Mouse (Mus musculus): ENCODE measurements around the gene Gatm. TPM values are rescaled to one million over a fixed set of nuclear protein-coding genes. Genes with fewer than 3 reads are reported as not detected.
A peak's percentile ranks its signal among the peaks of the same experiment; 100 is the strongest.

The Gatm gene
- polyA plus RNA-seq, 1 experiment from 2014 or later, result 19.1 TPM

GRCm38 (mm10) chr2:122630465-122631225 lies 19.5 kb upstream of the Gatm start:
- Histone ChIP-seq H3K27ac (no peak overlapping the region), H3K4me1 (peaks cover 11% of the 10 kb centered on the region; the same call in 1 of the 2 replicates), H3K9me3 (no peaks in the 10 kb centered on the region), H3K36me3 (peaks cover 22% of the 10 kb centered on the region), H3K4me2 (replicated peaks) (peak overlapping the region; percentile 98), H3K9ac (peak overlapping the region; percentile 95), H3K27me3 (replicated peaks) (no peaks in the 10 kb centered on the region), H3K4me3 (peak overlapping the region; percentile 93)
- peak; percentile 84 for ATAC-seq (ENCODE audit: low FRiP score, low read depth)
- under 1% methylated on average over 75 of the region's 75 CpGs for WGBS

DNA sequence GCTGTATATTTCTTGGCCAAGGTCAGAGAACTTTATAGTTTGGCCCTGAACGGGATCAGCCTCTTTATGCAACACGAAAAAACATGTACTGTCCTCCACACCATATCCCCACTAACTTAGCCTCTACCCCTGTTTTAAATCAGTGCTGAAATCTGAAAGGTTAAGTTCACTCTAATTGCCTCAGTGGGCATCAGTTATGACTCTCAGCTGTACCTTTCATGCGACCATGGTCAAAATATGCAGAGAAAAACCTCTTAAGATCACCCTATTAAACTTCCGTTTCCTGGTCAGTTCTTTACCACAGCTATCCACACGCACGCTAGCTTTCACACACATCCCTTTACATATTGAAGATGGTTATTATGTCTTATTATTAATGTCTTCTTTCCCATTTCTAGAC lies 18.8 kb upstream of the Gatm start:
- WGBS, result 74% methylated on average over 6 of the region's 6 CpGs
- no peak for ATAC-seq (ENCODE audit: low FRiP score, low read depth)
- H3K9me3 ChIP-seq, result no peaks in the 10 kb centered on the region
- peak overlapping the region; percentile 95; the same call in 1 of the 2 replicates for H3K9ac ChIP-seq
- no peaks in the 10 kb centered on the region for H3K27me3 ChIP-seq (replicated peaks)
- no peak overlapping the region for H3K27ac ChIP-seq
- peak overlapping the region; percentile 98 for H3K4me2 ChIP-seq (replicated peaks)
- peaks cover 22% of the 10 kb centered on the region for H3K36me3 ChIP-seq
- H3K4me1 ChIP-seq, result peaks cover 11% of the 10 kb centered on the region; the same call in 1 of the 2 replicates
- no peak overlapping the region for H3K4me3 ChIP-seq

- Histone ChIP-seq H3K9ac (no peak overlapping the region), H3K4me1 (peaks cover 11% of the 10 kb centered on the region; the same call in 1 of the 2 replicates), H3K9me3 (no peaks in the 10 kb centered on the region), H3K27ac (no peak overlapping the region), H3K4me2 (replicated peaks) (no peak overlapping the region), H3K4me3 (no peak overlapping the region), H3K27me3 (replicated peaks) (no peaks in the 10 kb centered on the region), H3K36me3 (peaks cover 16% of the 10 kb centered on the region)
- WGBS, result 5% methylated on average over 7 of the region's 7 CpGs
- no peak for ATAC-seq (ENCODE audit: low FRiP score, low read depth)
These were observed 17.9 kb upstream of the Gatm start for GRCm38 (mm10) chr2:122628976-122629375.

- no peaks in the 10 kb centered on the region for H3K9me3 ChIP-seq
- H3K9ac ChIP-seq, result no peak overlapping the region
- H3K27me3 ChIP-seq (replicated peaks), result no peaks in the 10 kb centered on the region
- no peak overlapping the region for H3K4me3 ChIP-seq
- no peaks in the 10 kb centered on the region for H3K36me3 ChIP-seq
- no peak overlapping the region for H3K4me2 ChIP-seq (replicated peaks)
- WGBS, result 62% methylated on average over 7 of the region's 7 CpGs
- ATAC-seq (ENCODE audit: low FRiP score, low read depth), result no peak
- no peak overlapping the region for H3K27ac ChIP-seq
- H3K4me1 ChIP-seq, result no peaks in the 10 kb centered on the region
These were observed 14.8 kb upstream of the Gatm start for GRCm38 (mm10) chr2:122625930-122626329.

DNA sequence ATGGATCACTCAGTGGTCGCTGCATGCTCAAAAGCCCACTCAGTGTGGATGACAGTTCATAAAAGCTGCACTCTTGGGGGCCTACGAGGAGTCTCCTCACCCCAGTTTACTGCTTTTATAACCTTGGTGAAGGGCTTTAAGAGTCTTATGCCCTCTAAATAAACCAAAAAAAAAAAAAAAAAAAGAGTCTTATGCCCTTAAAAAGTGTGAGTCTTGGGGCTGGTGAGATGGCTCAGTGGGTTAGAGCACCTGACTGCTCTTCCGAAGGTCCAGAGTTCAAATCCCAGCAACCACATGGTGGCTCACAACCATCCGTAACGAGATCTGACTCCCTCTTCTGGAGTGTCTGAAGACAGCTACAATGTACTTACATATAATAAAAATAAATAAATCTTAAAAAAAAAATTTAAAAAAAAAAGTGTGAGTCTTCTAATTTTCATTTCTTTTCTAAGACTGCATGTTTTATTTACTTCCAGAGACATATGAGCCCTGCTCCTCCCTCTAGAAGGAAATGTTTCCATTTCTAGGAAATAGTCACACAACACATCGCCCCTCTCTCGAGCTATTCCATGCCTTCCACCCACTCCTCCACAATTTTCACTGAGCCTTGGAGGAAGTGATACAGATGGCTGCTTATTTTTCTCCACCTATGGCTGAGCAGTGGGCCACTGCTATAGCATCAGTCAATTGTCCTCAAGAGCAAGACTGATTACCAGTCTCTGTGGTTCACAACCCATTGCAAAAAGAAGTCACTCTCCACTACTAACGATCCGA lies 10.4 kb upstream of the Gatm start:
- H3K27ac ChIP-seq, result no peak overlapping the region

DNA sequence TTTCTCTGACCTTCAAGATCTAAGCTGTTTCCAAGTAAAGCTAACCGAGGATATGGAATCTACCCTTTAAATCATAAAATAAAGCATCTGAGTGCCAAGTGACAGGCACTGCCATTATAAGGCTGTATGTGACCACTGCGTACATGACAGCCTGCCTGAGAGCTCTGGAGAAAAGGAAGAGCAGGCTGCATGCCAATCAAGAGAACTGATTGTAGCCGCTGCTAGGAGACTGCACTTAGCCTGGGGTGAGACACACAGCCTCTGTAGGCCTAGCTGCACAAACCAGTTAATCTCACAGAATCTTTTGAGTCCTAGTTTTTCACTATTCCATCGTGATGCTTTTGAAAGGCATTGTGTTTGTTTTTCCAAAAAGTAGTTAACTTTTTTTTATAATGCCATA lies 7.6 kb upstream of the Gatm start:
- Histone ChIP-seq H3K27me3 (replicated peaks) (no peaks in the 10 kb centered on the region), H3K4me1 (no peaks in the 10 kb centered on the region), H3K9ac (no peak overlapping the region), H3K9me3 (no peaks in the 10 kb centered on the region), H3K4me3 (no peak overlapping the region), H3K4me2 (replicated peaks) (no peak overlapping the region), H3K27ac (no peak overlapping the region), H3K36me3 (no peaks in the 10 kb centered on the region)
- WGBS, result 57% methylated on average over 4 of the region's 4 CpGs
- no peak for ATAC-seq (ENCODE audit: low FRiP score, low read depth)

More for the DNA sequence above, 10.4 kb upstream of the Gatm start:
- H3K4me3 ChIP-seq, result no peak overlapping the region
- no peaks in the 10 kb centered on the region for H3K36me3 ChIP-seq
- H3K4me1 ChIP-seq, result no peaks in the 10 kb centered on the region
- ATAC-seq (ENCODE audit: low FRiP score, low read depth), result no peak
- H3K9me3 ChIP-seq, result no peaks in the 10 kb centered on the region
- H3K4me2 ChIP-seq (replicated peaks), result no peak overlapping the region
- H3K9ac ChIP-seq, result no peak overlapping the region
- 78% methylated on average over 9 of the region's 9 CpGs for WGBS
- H3K27me3 ChIP-seq (replicated peaks), result no peaks in the 10 kb centered on the region

DNA sequence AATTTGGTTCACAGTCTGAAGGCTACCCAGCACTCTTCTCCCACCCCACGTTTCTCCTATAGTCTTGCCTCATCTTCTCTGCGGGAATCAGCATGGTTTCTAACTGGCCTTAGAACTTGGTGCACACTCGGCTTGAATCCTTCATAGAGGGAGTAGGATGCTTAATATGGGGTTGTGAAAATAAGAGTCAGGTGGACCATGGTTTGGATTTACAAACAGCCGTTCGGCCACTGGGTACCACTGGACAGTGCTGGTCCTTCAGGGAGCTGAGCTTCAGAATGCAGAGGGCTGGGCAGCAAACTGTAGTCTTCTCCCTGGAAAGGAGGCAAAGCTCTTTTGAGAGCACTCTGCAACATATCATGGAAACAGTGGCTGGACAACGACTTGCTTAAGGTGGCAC lies 6.7 kb upstream of the Gatm start:
- ATAC-seq (ENCODE audit: low FRiP score, low read depth), result no peak
- Histone ChIP-seq H3K4me1 (no peaks in the 10 kb centered on the region), H3K27ac (no peak overlapping the region), H3K4me2 (replicated peaks) (no peak overlapping the region), H3K36me3 (no peaks in the 10 kb centered on the region), H3K9ac (no peak overlapping the region), H3K4me3 (no peak overlapping the region), H3K9me3 (no peaks in the 10 kb centered on the region), H3K27me3 (replicated peaks) (no peaks in the 10 kb centered on the region)
- 82% methylated on average over 6 of the region's 6 CpGs for WGBS

- H3K4me2 ChIP-seq (replicated peaks), result no peak overlapping the region
- no peaks in the 10 kb centered on the region for H3K36me3 ChIP-seq
- H3K27ac ChIP-seq, result no peak overlapping the region
- WGBS, result 83% methylated on average over 6 of the region's 6 CpGs
- no peak overlapping the region for H3K9ac ChIP-seq
- H3K4me3 ChIP-seq, result no peak overlapping the region
- H3K9me3 ChIP-seq, result no peaks in the 10 kb centered on the region
- no peaks in the 10 kb centered on the region for H3K27me3 ChIP-seq (replicated peaks)
- no peak for ATAC-seq (ENCODE audit: low FRiP score, low read depth)
- no peaks in the 10 kb centered on the region for H3K4me1 ChIP-seq
These were observed 5.1 kb upstream of the Gatm start for GRCm38 (mm10) chr2:122616237-122616636.

DNA sequence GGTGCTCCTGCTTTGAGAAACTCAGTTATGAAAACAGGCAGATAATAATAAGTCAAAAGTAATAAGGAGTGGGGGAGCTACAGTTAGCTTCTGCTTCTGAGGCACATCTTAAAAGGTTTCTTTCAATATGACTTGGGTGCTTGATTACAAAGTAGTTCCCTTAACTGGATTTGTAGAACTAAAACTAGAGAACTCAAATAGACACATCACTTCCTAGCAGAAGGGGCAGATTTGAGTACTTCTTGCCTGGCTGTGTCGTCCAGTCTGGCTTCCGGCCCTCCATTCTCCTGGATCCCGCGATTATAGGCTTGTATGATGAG lies 511 bp upstream of the Gatm start:
- no peaks in the 10 kb centered on the region for H3K36me3 ChIP-seq
- peaks cover 4% of the 10 kb centered on the region; the same call in 1 of the 2 replicates for H3K27me3 ChIP-seq (replicated peaks)
- H3K4me3 ChIP-seq, result peak overlapping the region; percentile 51
- H3K9me3 ChIP-seq, result no peaks in the 10 kb centered on the region
- H3K9ac ChIP-seq, result no peak overlapping the region
- H3K4me1 ChIP-seq, result no peaks in the 10 kb centered on the region
- 89% methylated on average over 4 of the region's 4 CpGs for WGBS
- no peak overlapping the region for H3K27ac ChIP-seq
- no peak for ATAC-seq (ENCODE audit: low FRiP score, low read depth)
- peak overlapping the region; percentile 86 for H3K4me2 ChIP-seq (replicated peaks)

DNA sequence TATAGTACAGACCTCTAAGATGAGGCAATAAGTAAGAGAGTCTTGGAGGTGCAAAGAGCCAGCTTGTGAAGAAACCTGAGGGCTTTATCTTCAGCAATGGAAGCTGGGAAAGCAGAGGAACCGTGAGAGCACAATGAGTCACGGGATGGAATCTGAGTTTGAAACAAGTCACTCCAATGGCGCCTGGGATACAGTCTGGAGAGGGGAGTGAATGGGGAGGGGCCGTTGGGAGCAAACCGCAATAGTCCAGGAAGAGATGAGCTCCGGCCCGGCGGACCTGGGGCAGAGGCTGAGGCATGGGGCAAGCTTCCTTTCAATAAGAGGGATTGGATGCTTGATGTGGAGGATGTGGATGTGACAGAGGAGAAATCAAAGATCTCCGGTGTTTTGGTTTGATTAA lies 2.3 kb downstream of the Gatm start:
- no peak for ATAC-seq (ENCODE audit: low FRiP score, low read depth)
- Histone ChIP-seq H3K4me2 (replicated peaks) (no peak overlapping the region), H3K9ac (no peak overlapping the region), H3K9me3 (no peaks in the 10 kb centered on the region), H3K27me3 (replicated peaks) (peaks cover 4% of the 10 kb centered on the region; the same call in 1 of the 2 replicates), H3K4me1 (no peaks in the 10 kb centered on the region), H3K4me3 (no peak overlapping the region), H3K27ac (no peak overlapping the region), H3K36me3 (no peaks in the 10 kb centered on the region)
- WGBS, result 79% methylated on average over 9 of the region's 9 CpGs

GRCm38 (mm10) chr2:122605829-122606228 lies 5.3 kb downstream of the Gatm start:
- no peaks in the 10 kb centered on the region for H3K9me3 ChIP-seq
- H3K4me1 ChIP-seq, result no peaks in the 10 kb centered on the region
- no peak overlapping the region for H3K27ac ChIP-seq
- WGBS, result 83% methylated on average over 5 of the region's 5 CpGs
- H3K9ac ChIP-seq, result no peak overlapping the region
- H3K4me3 ChIP-seq, result no peak overlapping the region
- no peaks in the 10 kb centered on the region for H3K36me3 ChIP-seq
- H3K27me3 ChIP-seq (replicated peaks), result peaks cover 4% of the 10 kb centered on the region; the same call in 1 of the 2 replicates
- H3K4me2 ChIP-seq (replicated peaks), result no peak overlapping the region
- no peak for ATAC-seq (ENCODE audit: low FRiP score, low read depth)

GRCm38 (mm10) chr2:122601354-122601753 lies 9.7 kb downstream of the Gatm start:
- H3K4me3 ChIP-seq, result no peak overlapping the region
- WGBS, result 75% methylated on average over 2 of the region's 2 CpGs
- ATAC-seq (ENCODE audit: low FRiP score, low read depth), result no peak
- no peaks in the 10 kb centered on the region for H3K27me3 ChIP-seq (replicated peaks)
- no peak overlapping the region for H3K9ac ChIP-seq
- H3K4me1 ChIP-seq, result no peaks in the 10 kb centered on the region
- no peaks in the 10 kb centered on the region for H3K9me3 ChIP-seq
- H3K36me3 ChIP-seq, result no peaks in the 10 kb centered on the region
- no peak overlapping the region for H3K27ac ChIP-seq
- H3K4me2 ChIP-seq (replicated peaks), result no peak overlapping the region
